Mouse (Mus musculus) frontal cortex, postnatal 36 days (tissue): ENCODE measurements at regions not wholly inside any gene's neighbourhood (a gene's known extent, or its start where the extent isn't known, plus 50 kb on each side); places are given as distances from the start of the nearest gene placed in this dataset.
A peak's percentile ranks its signal among the peaks of the same experiment; 100 is the strongest.

Experiments
- DNase-seq, 2 experiments: peaks; one replicate each; pipeline ENCODE4 v3.0.0; 2022; ENCODE audit warnings: low spot score in 2 of 2

- no peak for DNase-seq
Observed at GRCm38 (mm10) chr6:140934286-140934685, 205.2 kb downstream of the Gm11077 start.

DNA sequence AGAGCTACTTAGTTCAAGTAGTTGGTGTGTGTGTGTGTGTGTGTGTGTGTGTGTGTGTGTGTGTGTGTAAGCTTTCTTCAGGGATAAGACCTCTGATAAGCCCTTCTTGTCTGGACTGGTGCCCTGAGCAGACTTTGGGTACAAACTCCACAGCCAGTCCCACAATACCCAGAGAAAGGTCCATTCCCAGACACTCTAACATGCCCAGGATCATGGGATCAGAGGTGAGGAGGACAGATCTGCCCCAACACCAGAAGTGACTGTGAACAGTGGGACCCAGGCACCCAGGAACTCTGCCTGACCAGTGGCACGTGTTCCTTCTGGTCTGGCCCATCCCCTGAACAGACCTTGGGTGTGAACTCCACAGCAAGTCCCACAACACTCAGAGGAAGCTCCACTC lies 208.9 kb downstream of the Gm11077 start:
- DNase-seq: no peak

DNA sequence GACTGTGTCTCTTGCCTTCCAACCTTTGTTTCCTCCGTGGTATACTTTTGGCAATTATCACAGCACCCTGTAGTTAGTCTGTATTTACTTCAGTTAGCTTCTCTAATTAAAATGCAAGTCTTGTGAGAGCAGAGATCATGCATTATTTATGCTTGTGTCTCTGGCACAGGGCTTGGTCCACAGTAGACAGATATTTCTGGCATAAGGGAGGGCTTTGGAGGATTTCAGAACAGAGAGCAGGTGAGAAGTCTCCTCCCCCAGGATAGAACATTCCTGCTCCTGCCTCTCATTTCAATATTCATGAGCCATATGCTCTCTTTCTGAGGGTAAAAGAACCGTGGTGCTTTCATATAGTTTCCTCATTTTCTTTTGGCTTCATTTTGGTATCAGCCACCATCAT lies 217.6 kb downstream of the Gm11077 start:
- DNase-seq: peak; percentile 13 to 46

- no peak for DNase-seq
Observed at GRCm38 (mm10) chr6:140950483-140950882, 221.4 kb downstream of the Gm11077 start.

- DNase-seq: no peak
Observed at GRCm38 (mm10) chr6:140953256-140953655, 224.2 kb downstream of the Gm11077 start.

DNA sequence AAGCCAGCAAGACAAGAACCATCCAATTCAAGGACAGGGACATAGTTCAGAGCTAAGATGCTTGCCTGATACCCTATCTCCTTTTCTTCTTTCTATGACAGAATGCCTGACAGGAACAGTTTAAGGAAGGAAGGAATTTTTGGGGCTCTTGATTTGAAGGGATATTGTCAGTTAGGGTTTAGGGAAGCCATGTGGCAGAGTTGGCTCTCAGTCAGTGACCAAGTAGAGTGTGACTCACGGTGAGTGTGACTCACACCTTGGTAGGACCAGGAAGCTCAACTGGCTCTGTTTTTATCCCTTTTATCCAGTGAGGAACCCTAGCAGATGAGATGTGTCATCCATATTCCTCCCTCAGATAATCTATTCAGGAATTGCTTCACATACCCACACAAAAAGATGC lies 224.6 kb downstream of the Gm11077 start:
- DNase-seq: no peak

DNA sequence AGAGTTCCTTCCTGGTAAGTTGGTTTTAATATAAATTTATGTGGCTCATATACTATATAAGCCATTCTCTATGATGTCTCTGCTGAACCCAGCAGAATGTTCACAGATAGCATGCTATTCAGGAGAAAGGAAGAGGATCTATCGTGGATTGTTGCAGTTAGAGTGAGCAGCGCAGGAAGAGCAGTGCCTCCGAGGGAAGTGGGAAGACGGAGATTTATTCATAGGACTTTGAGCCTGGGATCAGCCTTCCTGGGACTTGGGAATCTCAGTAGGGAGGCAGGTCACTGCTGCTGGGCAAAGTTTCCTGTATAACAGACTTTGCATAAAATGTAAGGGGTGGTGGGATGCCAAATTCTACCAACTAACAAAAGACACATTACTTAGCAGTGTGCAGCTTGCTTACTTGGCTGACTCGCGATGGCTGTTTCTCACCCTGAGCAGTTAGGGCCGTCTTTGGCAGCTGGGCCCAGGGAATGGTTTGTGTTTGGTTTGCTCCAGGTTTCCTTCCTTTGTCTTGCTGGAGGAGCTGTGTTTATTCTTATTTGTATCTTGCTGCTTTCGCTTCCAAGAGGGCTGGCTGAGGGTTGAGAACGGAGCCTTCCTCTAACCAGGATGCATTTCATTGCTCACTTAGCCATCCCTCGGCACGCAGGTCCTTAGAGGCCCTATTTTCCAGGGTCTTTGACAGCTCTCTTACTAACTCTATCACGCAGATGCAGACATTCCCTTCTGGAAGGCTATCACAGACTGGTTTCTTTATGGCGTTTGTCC lies 226.9 kb downstream of the Gm11077 start:
- no peak for DNase-seq

DNA sequence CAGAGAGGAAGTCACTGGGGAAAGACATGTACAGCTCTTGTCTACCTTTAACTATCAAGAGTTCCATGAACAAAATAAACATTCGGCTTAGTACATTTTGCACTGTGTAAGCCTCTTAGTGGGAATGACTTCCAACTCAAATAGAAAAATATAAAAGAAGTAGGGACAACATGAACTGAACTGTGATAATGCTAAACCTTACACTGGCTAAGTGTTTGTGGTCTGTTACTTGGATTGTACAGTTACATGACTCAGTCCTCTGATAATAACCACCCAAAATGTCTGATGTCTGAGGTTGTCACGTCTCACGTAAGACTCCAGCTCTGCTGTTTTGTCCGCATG lies 227.4 kb downstream of the Gm11077 start:
- DNase-seq: no peak

DNA sequence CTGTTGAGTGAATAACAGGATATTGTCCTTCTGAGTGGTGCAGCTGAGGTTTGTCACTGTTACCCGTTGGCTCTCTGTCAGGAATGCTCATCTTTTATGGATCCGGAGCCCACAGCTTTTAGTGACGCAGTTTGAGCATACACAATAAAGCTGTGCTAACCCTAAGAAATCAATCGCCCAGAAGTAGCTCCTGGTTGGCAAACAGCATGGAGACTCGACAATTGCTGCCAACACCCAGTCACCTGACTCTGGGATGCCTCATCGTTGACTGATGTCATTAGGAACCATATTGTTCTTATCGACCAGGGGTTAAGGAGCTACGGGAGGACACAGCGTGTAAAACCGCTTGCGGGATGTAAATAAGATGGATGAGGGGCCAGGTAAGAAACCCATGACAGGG lies 232.9 kb downstream of the Gm11077 start:
- no peak for DNase-seq

- no peak for DNase-seq
Observed at GRCm38 (mm10) chr6:140962563-140962962, 233.5 kb downstream of the Gm11077 start.

DNA sequence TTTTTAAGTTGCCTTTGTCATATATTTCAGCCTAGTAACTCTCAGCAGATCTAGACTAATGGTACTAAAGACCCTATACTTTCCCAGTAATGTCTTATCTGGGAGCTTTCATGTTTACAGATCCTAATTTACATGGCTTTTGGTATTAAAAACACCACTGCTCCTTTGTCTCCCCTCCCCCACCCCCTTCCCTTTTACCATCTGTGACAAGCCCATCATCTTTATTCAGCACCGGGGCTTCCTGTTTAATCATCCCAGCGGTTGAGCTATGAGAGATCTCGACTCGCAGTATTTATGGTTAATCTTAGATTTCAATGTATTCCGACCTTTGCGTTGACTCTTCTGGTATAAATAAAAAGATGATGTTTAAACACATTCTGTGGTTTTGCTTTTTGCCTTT lies 244.6 kb downstream of the Gm11077 start:
- no peak for DNase-seq

DNA sequence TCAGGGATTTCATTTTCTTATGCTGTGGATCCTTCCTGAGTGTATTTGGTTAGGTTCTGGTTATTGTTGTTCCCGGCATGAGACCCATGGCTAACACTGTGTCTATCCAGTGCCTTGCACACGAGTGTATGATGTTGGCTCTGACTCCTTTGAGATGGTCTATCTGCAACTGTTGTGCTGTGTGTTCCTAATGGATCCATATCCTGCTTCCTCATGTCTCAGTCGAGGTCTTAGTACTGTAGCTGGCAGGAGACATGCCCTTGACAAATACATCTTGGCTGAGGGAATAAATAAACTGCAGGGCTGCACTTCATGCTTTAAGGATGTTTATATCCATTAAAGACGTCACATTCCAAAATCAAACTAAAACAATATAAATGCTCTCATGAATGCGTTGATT lies 247.9 kb downstream of the Gm11077 start:
- no peak for DNase-seq

DNA sequence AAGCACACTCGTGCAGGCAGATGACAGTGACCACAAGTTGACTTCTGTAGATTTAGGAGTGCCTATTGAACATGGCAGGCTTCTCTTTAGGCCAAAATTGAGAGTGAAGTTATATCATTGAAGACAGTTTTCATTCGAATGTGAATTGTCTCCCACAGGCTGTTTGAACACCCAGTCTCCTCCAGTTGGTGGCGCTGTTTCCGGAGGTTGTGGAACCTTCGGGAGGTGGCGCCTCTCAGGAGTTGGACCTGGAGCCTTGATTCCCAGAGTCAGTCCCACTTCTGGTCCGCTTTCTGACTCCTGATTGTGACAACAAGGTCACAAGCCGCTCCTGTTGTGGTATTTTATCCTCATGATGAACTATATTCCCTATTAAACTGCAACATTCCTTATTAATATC lies 254.5 kb downstream of the Gm11077 start:
- DNase-seq: no peak

DNA sequence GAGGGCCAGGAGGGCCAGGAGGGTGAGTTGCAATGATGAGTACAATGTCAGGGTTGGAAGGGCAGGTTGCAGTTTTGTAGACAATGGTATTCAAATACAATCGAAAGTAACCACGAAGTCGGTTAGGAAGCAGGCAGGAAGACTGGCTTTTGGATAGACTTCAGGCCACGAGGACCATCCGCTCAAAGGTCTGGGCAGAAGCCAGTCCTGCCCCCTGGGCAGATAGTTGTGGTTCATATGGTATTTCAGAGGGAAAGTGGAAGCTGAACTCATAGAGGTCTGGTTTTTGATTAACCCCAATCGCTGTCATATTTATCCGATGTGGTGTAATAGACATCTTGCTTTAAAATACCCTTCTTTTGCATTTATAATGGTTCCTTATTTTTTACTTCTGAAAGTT lies 255.2 kb downstream of the Gm11077 start:
- DNase-seq: no peak

DNA sequence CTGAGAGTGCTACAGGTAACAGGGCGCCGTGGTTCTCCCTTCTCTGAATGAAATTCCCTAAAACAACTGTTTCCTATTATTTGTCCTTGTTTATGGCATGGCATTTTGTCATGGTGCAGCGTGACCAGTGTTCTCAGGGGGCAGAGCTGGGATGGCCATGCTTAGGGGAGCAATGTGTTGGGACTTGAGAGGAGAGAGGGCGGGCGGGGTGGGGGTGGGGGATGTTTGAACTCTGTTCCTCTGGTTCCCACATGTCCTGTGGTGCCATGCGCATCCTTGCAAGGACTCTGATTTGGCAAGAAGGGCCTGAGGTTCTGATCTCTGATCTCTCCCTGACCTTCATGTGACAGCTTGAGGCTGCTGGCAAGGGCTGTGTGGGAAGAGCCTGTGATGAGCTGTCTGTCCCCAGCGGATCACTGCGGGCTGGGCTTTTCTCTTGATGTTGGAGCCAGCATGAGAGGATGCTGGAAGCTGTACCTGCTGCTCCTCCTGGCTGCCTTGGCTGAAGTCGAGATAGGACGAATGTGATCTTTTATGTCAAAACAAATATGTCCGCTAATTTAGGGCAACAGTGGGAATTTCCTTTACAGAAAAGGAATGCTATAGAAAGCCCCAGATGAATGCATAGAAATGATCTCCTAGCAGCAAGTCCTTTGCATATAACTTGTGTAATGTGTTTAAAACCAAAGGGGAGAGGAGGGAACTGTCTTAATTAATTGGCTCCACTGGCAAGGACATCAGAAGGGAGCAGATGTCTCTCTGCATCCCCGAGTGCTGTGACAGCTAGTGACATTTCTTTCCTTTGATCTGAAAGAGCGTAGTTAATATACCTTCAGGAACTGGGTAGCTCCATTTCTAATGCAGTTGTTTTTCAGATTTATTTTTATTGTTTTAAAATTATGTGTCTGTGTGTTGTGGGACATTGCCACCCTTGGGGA lies 255.2 kb upstream of the Pde3a start:
- no peak for DNase-seq

- no peak for DNase-seq
Observed at GRCm38 (mm10) chr6:140995340-140996135, 253.5 kb upstream of the Pde3a start.

DNA sequence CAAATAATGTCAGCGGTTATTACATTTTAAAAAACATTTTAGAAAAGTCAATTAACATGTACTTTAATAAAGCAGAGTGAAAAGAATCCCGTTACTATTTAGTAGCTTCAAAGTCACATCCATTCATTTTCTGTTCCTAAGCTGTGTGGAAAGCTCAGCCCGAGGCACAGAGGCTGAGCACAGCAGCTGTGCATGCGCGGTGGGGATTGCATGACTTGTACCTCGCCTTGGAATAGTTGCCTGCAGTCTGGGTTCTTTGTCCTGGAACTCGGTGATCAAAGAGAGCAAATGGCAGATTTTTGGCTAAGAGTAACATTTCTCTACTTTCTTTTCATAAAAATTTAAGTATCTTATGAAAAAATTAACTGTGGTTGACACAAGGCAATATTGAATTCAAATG lies 251.0 kb upstream of the Pde3a start:
- DNase-seq: no peak

DNA sequence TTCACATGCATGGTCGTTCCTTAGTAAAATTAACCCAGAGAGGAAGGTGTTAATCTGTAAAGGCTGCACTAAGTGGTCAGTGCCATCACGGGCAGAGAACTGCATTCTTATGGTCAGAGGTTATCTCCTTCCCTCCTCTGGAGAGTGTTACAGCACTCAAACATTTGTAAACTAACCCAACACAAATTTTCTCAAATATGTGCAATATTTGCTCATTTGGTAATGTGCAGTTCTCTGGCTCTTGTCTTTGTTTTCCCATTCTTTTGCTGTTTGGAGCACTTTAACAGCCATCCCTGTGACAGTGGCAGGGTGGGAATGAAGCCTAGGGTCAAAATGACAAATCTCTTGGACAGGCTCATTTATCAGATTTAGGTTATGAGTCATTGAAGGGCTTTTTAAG lies 248.5 kb upstream of the Pde3a start:
- no peak for DNase-seq

DNA sequence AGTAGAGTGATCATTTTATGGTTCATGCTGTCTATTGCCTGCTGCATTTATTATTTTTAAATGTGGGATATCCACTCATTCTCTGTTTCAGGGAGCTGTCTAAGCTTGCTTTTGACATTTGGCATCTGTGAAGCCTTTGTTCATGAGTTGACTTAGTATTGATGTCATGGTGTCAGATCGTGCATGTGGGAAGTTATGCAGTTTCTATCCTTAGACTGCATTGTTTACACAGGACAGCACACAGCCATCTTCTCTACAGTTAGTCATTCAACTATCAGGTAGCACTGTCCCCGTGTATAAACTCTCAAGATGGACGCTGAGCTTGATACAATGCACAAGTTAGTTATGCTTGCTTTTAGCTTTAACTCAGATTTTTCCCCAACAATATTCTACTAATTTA lies 247.8 kb upstream of the Pde3a start:
- no peak for DNase-seq

GRCm38 (mm10) chr6:141015055-141015681 lies 233.9 kb upstream of the Pde3a start:
- no peak for DNase-seq

DNA sequence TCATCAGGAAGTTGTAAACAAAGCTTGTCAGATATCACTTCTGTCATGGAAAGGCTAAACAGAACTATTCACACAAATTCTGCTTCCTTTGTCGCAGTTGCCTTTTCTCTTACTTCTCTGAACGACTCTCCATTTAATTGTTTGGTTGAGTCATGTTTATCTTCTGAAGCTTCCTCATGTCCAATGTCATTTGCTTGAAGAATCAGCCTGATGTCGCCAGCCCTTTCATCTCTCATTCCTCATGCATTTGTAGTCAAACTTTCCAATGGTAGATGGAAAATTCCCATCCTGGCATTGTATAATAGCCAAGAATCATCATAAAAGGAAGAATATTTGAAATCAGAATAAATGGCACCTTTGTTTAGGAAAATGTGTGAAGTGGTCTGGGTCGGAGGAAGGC lies 225.6 kb upstream of the Pde3a start:
- no peak for DNase-seq

- no peak for DNase-seq
Observed at GRCm38 (mm10) chr6:141027353-141027752, 221.7 kb upstream of the Pde3a start.
